Mouse (Mus musculus) thymus, adult 2 months (tissue): ENCODE data around the gene Ncmap. TPM values are rescaled to one million over a fixed set of nuclear protein-coding genes. Genes with fewer than 3 reads are reported as not detected.

ENCODE experiments used
- DNase-seq: peaks from one replicate; pipeline ENCODE4 v3.0.0; 2021
- H3K27ac ChIP-seq: fragments of 200-500 bp; 2 replicates; pipeline ENCODE4 v1.5.1; 2012; ENCODE audit warnings: low read length, control low read depth; ENCODE audit not compliant: control insufficient read depth, insufficient read depth
- H3K27me3 ChIP-seq: fragments of 200-500 bp; 2 replicates; pipeline ENCODE4 v1.6.1; 2012; ENCODE audit warnings: mild to moderate bottlenecking, low read length, moderate library complexity, mixed read lengths; ENCODE audit not compliant: control insufficient read depth, insufficient read depth
- H3K36me3 ChIP-seq: fragments of 200-500 bp; 2 replicates; pipeline ENCODE4 v1.6.1; 2012; ENCODE audit warnings: mild to moderate bottlenecking, low read length, moderate library complexity; ENCODE audit not compliant: control insufficient read depth, insufficient read depth
- H3K4me1 ChIP-seq: fragments of 200-500 bp; replicated peaks from 2 replicates; pipeline ENCODE4 v1.6.1; 2012; ENCODE audit warnings: low read length; ENCODE audit not compliant: control insufficient read depth, insufficient read depth
- H3K4me3 ChIP-seq: fragments of 200-500 bp; 2 replicates; pipeline ENCODE4 v1.5.1; 2012; ENCODE audit warnings: mild to moderate bottlenecking, low read length, control low read depth, moderate library complexity; ENCODE audit not compliant: control insufficient read depth, insufficient read depth
- CTCF ChIP-seq: fragments of 200-500 bp; IDR thresholded peaks from 2 replicates; pipeline ENCODE4 v1.5.1; 2012; ENCODE audit warnings: mild to moderate bottlenecking, control low read depth, low read length, moderate library complexity, borderline replicate concordance; ENCODE audit not compliant: control insufficient read depth, poor library complexity, insufficient read depth; ENCODE audit errors: extremely low read depth
- POLR2A ChIP-seq: fragments of 200-500 bp; IDR thresholded peaks from 2 replicates; pipeline ENCODE4 v1.6.1; 2012; ENCODE audit warnings: mild to moderate bottlenecking, low read length, control low read depth, moderate library complexity; ENCODE audit not compliant: control insufficient read depth, poor library complexity, insufficient read depth; ENCODE audit errors: extremely low read depth
- WGBS: fragments of 180-500 bp; shearing (Covaris S2); methylation state at CpG from one replicate; pipeline ENCODE4 v1.1.7; 2018; 5-methylcytosine and 5-hydroxymethylcytosine counted together
- polyA plus RNA-seq: library from polyadenylated mRNA; depleted of rRNA; stranded (reverse); fragments of >200 nt; gene quantifications from 2 replicates; pipeline ENCODE4 v1.2.3, GENCODE M21; 2012

Gene Ncmap
- polyA plus RNA-seq, 1 experiment: 0.96 TPM

DNA sequence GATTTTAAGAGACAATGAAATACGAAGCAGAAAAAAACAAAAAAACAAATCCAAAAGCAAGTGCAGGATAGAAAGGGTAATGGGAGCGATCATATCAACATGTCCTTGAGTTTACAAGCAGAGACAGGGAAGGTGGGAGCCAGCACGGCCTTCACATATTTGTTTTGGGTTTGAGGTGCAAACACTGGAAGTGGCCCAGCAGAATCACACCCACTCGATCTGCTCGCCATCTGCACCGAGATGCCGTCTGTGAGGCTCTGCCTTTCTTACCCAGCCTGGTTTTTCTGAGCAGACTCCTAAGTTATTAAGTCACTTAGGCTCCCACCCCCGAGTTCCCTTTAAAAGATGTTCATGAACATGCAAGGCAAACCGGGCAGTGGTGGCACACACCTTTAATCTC, 27.6 kb upstream of the Ncmap start:
- Histone ChIP-seq H3K4me3 (no peak overlapping the region), H3K4me1 (peaks cover 29% of the 10 kb centered on the region), H3K27me3 (no peaks in the 10 kb centered on the region), H3K36me3 (no peaks in the 10 kb centered on the region), H3K27ac (no peak overlapping the region)
- 91% methylated on average over 9 of the region's 9 CpGs for WGBS
- no peak for DNase-seq
- no peak for TF ChIP-seq CTCF
- TF ChIP-seq POLR2A: no peak

DNA sequence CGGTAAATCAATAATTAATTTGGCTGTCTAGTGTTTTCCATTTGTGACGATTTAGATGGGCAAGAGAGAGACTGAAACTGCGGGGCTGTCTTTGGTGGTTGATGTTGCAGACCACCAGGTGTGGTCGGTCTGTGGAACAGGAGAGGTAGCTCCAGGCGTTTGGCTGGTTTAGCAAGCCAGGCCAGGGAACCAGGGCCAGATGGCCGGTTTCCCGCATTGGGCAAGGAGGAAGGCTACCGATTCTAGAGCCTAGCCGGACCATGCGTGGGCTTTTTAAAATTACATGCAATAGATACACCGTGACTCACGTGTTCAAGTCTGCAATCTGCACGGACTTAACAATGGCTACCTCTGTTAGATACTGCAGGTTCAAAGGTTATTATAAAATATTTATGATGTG, 22.9 kb upstream of the Ncmap start:
- WGBS: 97% methylated on average over 13 of the region's 13 CpGs
- Histone ChIP-seq H3K36me3 (peaks cover 6% of the 10 kb centered on the region; the same call in 1 of the 2 replicates), H3K4me1 (peaks cover 10% of the 10 kb centered on the region), H3K27ac (no peak overlapping the region), H3K4me3 (no peak overlapping the region), H3K27me3 (no peaks in the 10 kb centered on the region)
- no peak for DNase-seq
- no peak for TF ChIP-seq POLR2A
- TF ChIP-seq CTCF: no peak

DNA sequence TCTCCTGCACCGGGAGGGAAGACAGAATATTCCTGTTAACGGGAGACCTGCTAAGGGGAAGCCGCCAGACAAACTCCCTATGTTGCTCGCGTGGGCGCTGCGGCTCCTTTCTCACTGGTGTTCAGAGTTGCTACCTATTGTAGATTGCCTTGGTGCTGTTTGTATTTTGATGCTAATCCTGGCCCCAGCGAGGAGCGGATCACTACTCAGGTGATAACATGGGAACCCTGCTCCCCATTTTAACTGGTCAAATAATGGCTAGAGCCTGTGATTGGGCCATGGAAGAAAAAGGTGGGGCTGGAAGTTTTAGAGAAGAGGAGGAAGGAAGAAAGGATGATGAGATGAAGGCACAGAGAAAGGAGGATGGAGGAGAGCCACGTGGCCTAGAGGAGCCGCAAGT, 22.4 kb upstream of the Ncmap start:
- no peak for DNase-seq
- Histone ChIP-seq H3K36me3 (peaks cover 6% of the 10 kb centered on the region; the same call in 1 of the 2 replicates), H3K27me3 (no peaks in the 10 kb centered on the region), H3K4me3 (no peak overlapping the region), H3K4me1 (peaks cover 10% of the 10 kb centered on the region), H3K27ac (no peak overlapping the region)
- 98% methylated on average over 11 of the region's 11 CpGs for WGBS
- TF ChIP-seq CTCF (no peak), POLR2A (no peak)

DNA sequence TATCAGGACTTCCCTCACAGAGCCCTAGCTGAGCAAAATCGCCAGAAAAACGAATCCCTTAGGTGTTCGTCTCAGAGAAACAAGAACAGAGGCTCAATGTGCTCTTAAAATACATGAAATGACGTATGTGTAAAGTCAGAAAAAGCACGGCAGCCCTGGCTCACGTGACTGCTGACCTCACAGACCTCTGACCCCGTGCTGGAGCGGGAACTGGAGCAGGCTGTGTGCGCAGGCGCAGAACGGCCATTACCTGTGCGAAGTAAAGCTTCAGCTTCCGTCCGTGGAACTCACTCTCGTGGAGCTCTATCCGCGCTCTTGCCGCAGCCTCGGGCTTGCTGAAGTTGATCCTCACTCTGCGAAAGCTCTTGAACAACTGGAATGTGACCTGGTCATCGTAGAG, 22.0 kb upstream of the Ncmap start:
- Histone ChIP-seq H3K27ac (no peak overlapping the region), H3K27me3 (no peaks in the 10 kb centered on the region), H3K4me3 (no peak overlapping the region), H3K36me3 (peaks cover 6% of the 10 kb centered on the region; the same call in 1 of the 2 replicates), H3K4me1 (peaks cover 10% of the 10 kb centered on the region)
- 96% methylated on average over 21 of the region's 21 CpGs for whole genome bisulfite sequencing
- TF ChIP-seq POLR2A: no peak
- DNase-seq: no peak

DNA sequence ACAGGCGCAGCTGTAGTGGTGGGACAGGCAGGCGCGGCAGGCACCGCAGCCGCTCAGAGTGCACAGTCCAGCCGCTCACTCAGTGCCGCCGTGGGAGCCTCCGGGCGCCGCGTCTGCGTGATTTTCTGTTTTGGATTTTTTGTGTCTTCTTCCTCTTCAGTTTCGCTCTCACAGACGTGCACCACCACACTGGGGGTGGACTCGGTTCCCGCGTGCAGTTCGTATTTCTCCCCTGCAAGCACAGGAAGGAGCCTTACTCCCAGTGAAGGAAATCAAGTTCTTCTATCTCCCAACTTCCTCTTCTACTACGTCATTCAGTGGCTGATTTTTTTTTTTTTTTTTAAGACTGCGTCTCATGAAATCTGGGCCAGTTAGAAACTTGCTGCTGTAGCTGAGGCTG, 18.3 kb upstream of the Ncmap start:
- WGBS: 34% methylated on average over 21 of the region's 21 CpGs
- Histone ChIP-seq H3K36me3 (peaks cover 6% of the 10 kb centered on the region; the same call in 1 of the 2 replicates), H3K4me3 (peak overlapping the region; percentile 39), H3K27me3 (no peaks in the 10 kb centered on the region), H3K27ac (no peak overlapping the region), H3K4me1 (peaks cover 10% of the 10 kb centered on the region)
- DNase-seq: no peak
- TF ChIP-seq POLR2A (no peak), CTCF (no peak)

DNA sequence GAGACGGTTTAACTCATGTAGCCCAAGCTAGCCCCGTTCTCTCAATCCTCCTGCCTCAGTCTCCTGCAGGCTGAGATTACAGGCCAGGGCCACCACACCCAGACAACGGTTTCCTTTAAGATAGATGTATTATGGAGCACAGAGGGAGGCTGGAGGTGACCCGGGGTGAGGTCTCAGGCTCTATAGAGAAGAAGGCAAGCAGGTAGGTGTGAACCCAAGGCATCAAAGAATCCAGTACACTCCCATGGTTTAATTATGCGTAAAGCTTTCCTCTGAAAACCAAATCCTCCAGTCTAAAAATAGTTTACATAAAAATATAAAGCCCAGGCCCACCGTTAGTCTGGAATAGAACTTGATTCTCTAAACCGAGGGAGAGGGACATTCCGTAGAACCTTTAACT, 15.5 kb upstream of the Ncmap start:
- H3K27me3 ChIP-seq: no peaks in the 10 kb centered on the region
- no peak overlapping the region for H3K27ac ChIP-seq
- DNase-seq: no peak
- no peaks in the 10 kb centered on the region for H3K36me3 ChIP-seq
- H3K4me1 ChIP-seq: peaks cover 10% of the 10 kb centered on the region
- WGBS: 93% methylated on average over 8 of the region's 8 CpGs
- no peak overlapping the region for H3K4me3 ChIP-seq
- no peak for TF ChIP-seq POLR2A
- TF ChIP-seq CTCF: no peak

DNA sequence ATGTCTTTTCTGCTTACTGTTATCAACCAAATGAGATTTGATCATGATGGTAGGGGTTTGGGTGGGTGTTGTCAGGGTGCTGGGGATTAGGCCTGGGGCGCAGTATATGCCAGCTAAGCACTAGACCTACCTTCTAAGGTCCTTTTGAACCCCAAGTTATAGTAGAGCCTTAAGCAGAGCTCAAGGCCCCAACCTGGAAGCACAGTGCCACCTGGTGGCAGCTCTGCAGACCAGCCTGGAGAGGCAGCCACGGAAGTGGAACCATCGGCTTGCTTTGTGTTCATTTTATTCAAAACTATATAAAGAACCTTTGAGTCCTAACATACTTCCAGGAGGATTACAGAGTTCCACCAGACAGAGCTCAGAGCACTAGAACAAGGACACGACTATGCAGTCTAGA, 13.6 kb upstream of the Ncmap start:
- Histone ChIP-seq H3K4me1 (peaks cover 4% of the 10 kb centered on the region), H3K36me3 (no peaks in the 10 kb centered on the region), H3K4me3 (no peak overlapping the region), H3K27ac (no peak overlapping the region), H3K27me3 (no peaks in the 10 kb centered on the region)
- 30% methylated on average over 4 of the region's 4 CpGs for WGBS
- DNase-seq: peak; percentile 67
- no peak for TF ChIP-seq POLR2A
- TF ChIP-seq CTCF: peak; percentile 92
